Mouse (Mus musculus): Measurements from ENCODE around the gene Tor2a.

DNA sequence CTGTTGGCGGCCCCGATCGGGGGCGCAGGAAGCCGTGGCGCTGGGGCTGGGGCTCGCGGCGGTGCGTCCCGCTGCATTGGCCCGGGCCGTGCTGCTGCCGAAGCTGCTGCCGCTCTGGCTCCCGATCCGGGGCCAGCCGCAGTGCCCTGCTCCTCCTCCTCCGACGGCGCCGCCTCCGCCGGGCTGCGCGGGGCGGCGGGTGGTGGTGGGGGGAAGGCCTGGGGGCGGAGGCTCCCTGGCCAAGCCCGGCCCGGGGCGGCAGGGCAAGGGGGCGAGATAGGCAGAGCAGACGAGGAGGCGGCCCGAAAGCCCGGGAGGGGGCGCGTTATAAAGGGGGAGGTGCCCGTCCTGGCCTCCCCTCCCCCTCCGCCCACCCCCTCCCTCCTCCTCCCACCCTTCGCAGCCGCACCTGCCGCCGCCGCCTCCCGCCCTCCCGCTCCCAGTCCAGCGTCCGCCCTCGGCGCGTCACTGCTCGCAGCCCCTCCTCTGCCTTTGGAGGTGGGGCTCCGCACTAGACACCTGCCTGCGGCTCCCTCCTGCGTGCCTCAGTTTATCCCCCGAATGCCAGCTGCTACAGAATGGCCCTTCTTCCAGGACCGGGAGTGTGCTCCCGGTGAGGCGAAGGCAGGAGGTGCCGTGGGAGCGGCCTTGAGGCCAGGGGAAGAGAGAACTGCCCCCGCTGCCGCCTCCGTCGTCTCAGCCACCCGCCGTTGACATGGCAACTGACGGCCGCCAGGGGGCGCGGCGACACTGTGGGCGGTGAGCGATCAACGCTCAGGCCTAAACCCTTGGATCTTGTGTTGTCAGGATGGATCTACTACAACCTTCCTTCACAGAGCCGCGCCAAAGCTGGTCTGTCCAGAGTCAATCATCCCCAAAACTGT, 43.9 kb upstream of the Tor2a start, which contains the start of gene Cdk9:
- TF ChIP-seq TAL1 (conservative IDR thresholded peaks at IDR 0.05; ENCODE audit: low read depth, low read length) (no peak), CTCF (IDR thresholded peaks at IDR 0.05; ENCODE audit: low read depth, low read length) (peak; percentile 90), GATA1 (IDR thresholded peaks at IDR 0.05; ENCODE audit: borderline replicate concordance, low read length) (no peak), POLR2AphosphoS5 (IDR thresholded peaks at IDR 0.05; ENCODE audit: insufficient replicate concordance, low read depth, low read length) (no peak), GATA2 (IDR thresholded peaks at IDR 0.05; ENCODE audit: borderline replicate concordance, low read depth, low read length) (no peak)

Measured in G1E (cell line).